ENCODE assay signal across 14 mouse cellular contexts in the genomic region with DNA sequence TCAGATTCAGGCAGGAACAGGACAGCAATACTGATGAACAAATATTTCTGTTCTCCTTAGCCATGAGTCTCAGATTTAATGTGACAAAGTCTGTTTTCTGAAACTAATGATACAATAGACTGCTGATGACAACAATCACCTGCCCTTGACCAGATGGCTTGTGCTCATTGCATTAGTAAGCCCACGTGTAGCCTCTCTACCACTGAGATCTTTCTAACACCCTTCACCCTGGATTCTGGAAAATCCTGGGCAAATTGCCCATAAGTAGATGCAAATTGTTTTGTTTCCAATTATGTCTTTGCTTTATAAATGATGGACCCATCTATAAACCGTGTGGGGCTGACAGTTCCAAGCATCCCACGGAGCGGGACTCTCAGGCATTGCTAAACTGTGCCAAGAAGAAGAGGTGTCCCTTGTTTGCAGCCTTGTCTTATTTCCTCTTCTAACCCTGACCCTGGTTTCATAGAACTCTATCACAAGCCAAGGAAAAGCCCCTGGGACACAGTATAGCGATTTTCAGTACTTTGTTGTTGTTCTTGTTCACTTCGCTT.
"Had no signal": no experiment of that assay in that cellular context is flagged by ENCODE, and none has a peak within 500 bp of the region (broad histone marks: within the 10 kb centered on the region; RNA-seq: fewer than 3 reads in every experiment).

No protein-coding gene starts in this region.

- H3K9me3 ChIP-seq: kidney, embryonic 15.5 days; limb, embryonic 15.5 days; liver, embryonic 12.5 days; midbrain, embryonic 10.5 days; neural tube, embryonic 13.5 days had no signal

- DNase-seq: kidney, adult 18-20 months; kidney, postnatal 14 days; lung, postnatal 36 days; midbrain, embryonic 14.5 days; retina, postnatal 1 day; right cerebral cortex, postnatal 4 days; spleen, adult 18-20 months; thymus, adult 18-20 months; thymus, postnatal 14 days had no signal

- H3K27ac ChIP-seq: kidney, embryonic 15.5 days; limb, embryonic 15.5 days; liver, embryonic 12.5 days; midbrain, embryonic 10.5 days; neural tube, embryonic 13.5 days had no signal

- H3K4me3 ChIP-seq: kidney, embryonic 15.5 days; limb, embryonic 15.5 days; liver, embryonic 12.5 days; midbrain, embryonic 10.5 days; neural tube, embryonic 13.5 days had no signal

- H3K27me3 ChIP-seq: kidney, embryonic 15.5 days; limb, embryonic 15.5 days; liver, embryonic 12.5 days; neural tube, embryonic 13.5 days had no signal

- H3K36me3 ChIP-seq: kidney, embryonic 15.5 days; limb, embryonic 15.5 days; liver, embryonic 12.5 days; midbrain, embryonic 10.5 days; neural tube, embryonic 13.5 days had no signal

- H3K9ac ChIP-seq: kidney, embryonic 15.5 days; limb, embryonic 15.5 days; liver, embryonic 12.5 days; neural tube, embryonic 13.5 days had no signal

- H3K4me1 ChIP-seq: kidney, embryonic 15.5 days; limb, embryonic 15.5 days; liver, embryonic 12.5 days; midbrain, embryonic 10.5 days; neural tube, embryonic 13.5 days had no signal

- H3K4me2 ChIP-seq: kidney, embryonic 15.5 days; limb, embryonic 15.5 days; liver, embryonic 12.5 days; neural tube, embryonic 13.5 days had no signal

- ATAC-seq: liver, embryonic 12.5 days had no signal
